Mouse (Mus musculus) gastrocnemius, adult 2 months (tissue): ENCODE measurements at regions not wholly inside any gene's neighbourhood (a gene's known extent, or its start where the extent isn't known, plus 50 kb on each side); places are given as distances from the start of the nearest gene placed in this dataset.
A peak's percentile ranks its signal among the peaks of the same experiment; 100 is the strongest.

Source experiments
- DNase-seq: peaks from one replicate; pipeline ENCODE4 v3.0.0; 2022
- H3K27ac ChIP-seq: fragments of 200-600 bp; 2 replicates; pipeline ENCODE4 v1.8.1; 2022; ENCODE audit warnings: mild to moderate bottlenecking
- H3K4me3 ChIP-seq: fragments of 200-600 bp; 2 replicates; pipeline ENCODE4 v1.8.1; 2022; ENCODE audit warnings: mild to moderate bottlenecking, moderate library complexity
- CTCF ChIP-seq: fragments of 200-600 bp; IDR thresholded peaks from 2 replicates; pipeline ENCODE4 v1.8.1; 2022; ENCODE audit warnings: antibody characterized with exemption, mild to moderate bottlenecking, moderate library complexity
- intact Hi-C: fragments of 180-260 bp; cut with DNase I; formaldehyde crosslinking; loops from one replicate; pipeline ENCODE4 v1.15.1; 2025

GRCm38 (mm10) chr12:93549900-93550299 is 1700.9 kb upstream of the Sel1l start:
- Histone ChIP-seq H3K4me3 (no peak overlapping the region), H3K27ac (no peak overlapping the region)
- intact Hi-C loops, result no loop called here
- TF ChIP-seq CTCF, result peak; percentile 57
- no peak for DNase-seq

GRCm38 (mm10) chr12:93523465-93523864 is 1674.5 kb upstream of the Sel1l start:
- no peak for TF ChIP-seq CTCF
- H3K4me3 ChIP-seq, result no peak overlapping the region
- intact Hi-C loops, result loop anchor here (10.0 kb wide), 1 partner anchor 1371 kb away; no protein-coding TSS in a partner anchor
- H3K27ac ChIP-seq, result no peak overlapping the region
- no peak for DNase-seq

GRCm38 (mm10) chr12:93486381-93486780 is 1637.4 kb upstream of the Sel1l start:
- Histone ChIP-seq H3K4me3 (no peak overlapping the region), H3K27ac (no peak overlapping the region)
- intact Hi-C loops, result no loop called here
- no peak for DNase-seq
- TF ChIP-seq CTCF, result no peak

- DNase-seq, result no peak
- intact Hi-C loops, result no loop called here
- TF ChIP-seq CTCF, result no peak
- H3K4me3 ChIP-seq, result no peak overlapping the region
- H3K27ac ChIP-seq, result no peak overlapping the region
Measured at GRCm38 (mm10) chr12:93462106-93462505, 1613.1 kb upstream of the Sel1l start.

GRCm38 (mm10) chr12:93449436-93449835 is 1600.5 kb upstream of the Sel1l start:
- H3K27ac ChIP-seq, result no peak overlapping the region
- no peak overlapping the region for H3K4me3 ChIP-seq
- intact Hi-C loops, result no loop called here
- no peak for TF ChIP-seq CTCF
- DNase-seq, result no peak

GRCm38 (mm10) chr12:93429218-93429617 is 1580.3 kb upstream of the Sel1l start:
- no peak for TF ChIP-seq CTCF
- intact Hi-C loops, result no loop called here
- no peak for DNase-seq
- Histone ChIP-seq H3K27ac (no peak overlapping the region), H3K4me3 (no peak overlapping the region)

GRCm38 (mm10) chr12:93427988-93428387 is 1579.0 kb upstream of the Sel1l start:
- no peak overlapping the region for H3K27ac ChIP-seq
- no peak for TF ChIP-seq CTCF
- intact Hi-C loops, result no loop called here
- no peak overlapping the region for H3K4me3 ChIP-seq
- no peak for DNase-seq

GRCm38 (mm10) chr12:93416381-93416780 is 1567.4 kb upstream of the Sel1l start:
- intact Hi-C loops, result no loop called here
- Histone ChIP-seq H3K4me3 (no peak overlapping the region), H3K27ac (no peak overlapping the region)
- TF ChIP-seq CTCF, result no peak
- DNase-seq, result no peak

- H3K27ac ChIP-seq, result no peak overlapping the region
- DNase-seq, result no peak
- H3K4me3 ChIP-seq, result no peak overlapping the region
- no peak for TF ChIP-seq CTCF
- intact Hi-C loops, result no loop called here
Measured at GRCm38 (mm10) chr12:93415791-93416190, 1566.8 kb upstream of the Sel1l start.

GRCm38 (mm10) chr12:93385578-93385977 is 1536.6 kb upstream of the Sel1l start:
- DNase-seq, result no peak
- H3K4me3 ChIP-seq, result no peak overlapping the region
- no peak overlapping the region for H3K27ac ChIP-seq
- no peak for TF ChIP-seq CTCF
- intact Hi-C loops, result no loop called here

- no peak overlapping the region for H3K27ac ChIP-seq
- H3K4me3 ChIP-seq, result no peak overlapping the region
- intact Hi-C loops, result no loop called here
- no peak for DNase-seq
- no peak for TF ChIP-seq CTCF
Measured at GRCm38 (mm10) chr12:93342933-93343332, 1494.0 kb upstream of the Sel1l start.

GRCm38 (mm10) chr12:93342525-93342924 is 1493.6 kb upstream of the Sel1l start:
- intact Hi-C loops, result no loop called here
- no peak for DNase-seq
- TF ChIP-seq CTCF, result no peak
- Histone ChIP-seq H3K27ac (no peak overlapping the region), H3K4me3 (no peak overlapping the region)

- intact Hi-C loops, result no loop called here
- no peak overlapping the region for H3K27ac ChIP-seq
- TF ChIP-seq CTCF, result no peak
- DNase-seq, result no peak
- no peak overlapping the region for H3K4me3 ChIP-seq
Measured at GRCm38 (mm10) chr12:93335520-93335919, 1486.6 kb upstream of the Sel1l start.

GRCm38 (mm10) chr12:93312214-93312613 is 1463.3 kb upstream of the Sel1l start:
- intact Hi-C loops, result no loop called here
- no peak overlapping the region for H3K27ac ChIP-seq
- TF ChIP-seq CTCF, result no peak
- no peak overlapping the region for H3K4me3 ChIP-seq
- no peak for DNase-seq

GRCm38 (mm10) chr12:93281816-93282215 is 1432.9 kb upstream of the Sel1l start:
- Histone ChIP-seq H3K4me3 (no peak overlapping the region), H3K27ac (no peak overlapping the region)
- no peak for DNase-seq
- intact Hi-C loops, result no loop called here
- TF ChIP-seq CTCF, result no peak
